ENCODE assay signal across 8 mouse cellular contexts in the genomic region with DNA sequence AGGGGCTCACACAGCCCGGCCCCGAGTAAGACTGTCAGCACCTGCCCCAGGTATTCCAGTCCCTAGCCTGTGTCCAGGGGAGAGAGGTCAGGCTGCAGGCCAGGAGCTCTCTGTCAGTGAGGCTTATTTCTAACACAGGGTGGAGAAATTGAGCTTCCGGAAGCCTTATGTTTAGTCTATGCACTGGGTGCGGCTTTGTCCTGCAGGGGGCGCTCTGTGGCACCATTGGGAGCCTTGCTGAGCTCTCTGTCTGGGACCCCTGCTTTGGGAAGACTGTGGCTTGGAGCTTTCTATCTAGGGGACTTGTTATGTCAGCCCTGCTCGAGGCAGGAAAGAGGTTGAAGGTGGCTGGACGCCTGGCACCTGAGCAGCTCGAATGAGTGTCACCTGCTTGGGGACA. TPM values are rescaled to one million over a fixed set of nuclear protein-coding genes. Genes with fewer than 3 reads are reported as not detected.
DNase-seq lines count a peak whose midpoint lies in the region; ATAC-seq and TF ChIP-seq lines count a peak whose summit lies in the region.

No protein-coding gene starts in this region.

- no peak overlapping the region for H3K27ac ChIP-seq in neural tube, embryonic 15.5 days (replicated peaks)
- peak overlapping the region; percentile 58 for H3K27ac ChIP-seq in forebrain, embryonic 15.5 days (replicated peaks)
- no peak overlapping the region for H3K27ac ChIP-seq in liver, embryonic 14.5 days

- no peak for TF ChIP-seq EP300 in liver, embryonic 14.5 days (IDR thresholded peaks at IDR 0.05; ENCODE audit: low read depth)

- 49% methylated on average over 8 of the region's 8 CpGs for WGBS in neural tube, embryonic 15.5 days
- WGBS in forebrain, embryonic 15.5 days: 42% methylated on average over 8 of the region's 8 CpGs
- 43% methylated on average over 8 of the region's 8 CpGs for WGBS in liver, embryonic 14.5 days (ENCODE audit: insufficient replicate concordance)

- H3K4me2 ChIP-seq in neural tube, embryonic 15.5 days: no peak overlapping the region
- no peak overlapping the region for H3K4me2 ChIP-seq in forebrain, embryonic 15.5 days (replicated peaks)
- no peak overlapping the region for H3K4me2 ChIP-seq in liver, embryonic 14.5 days (ENCODE audit: low read depth)

- 0 out of 2 replicates have a peak, but pooled peaks cover 15% of the 10 kb centered on the region for H3K27me3 ChIP-seq in neural tube, embryonic 15.5 days (replicated peaks)
- H3K27me3 ChIP-seq in forebrain, embryonic 15.5 days: no peaks in the 10 kb centered on the region
- no peaks in the 10 kb centered on the region for H3K27me3 ChIP-seq in liver, embryonic 14.5 days (ENCODE audit: control insufficient read depth, insufficient read depth, low read length)

- no peak overlapping the region for H3K4me3 ChIP-seq in neural tube, embryonic 15.5 days (replicated peaks)
- no peak overlapping the region for H3K4me3 ChIP-seq in forebrain, embryonic 15.5 days
- no peak overlapping the region for H3K4me3 ChIP-seq in liver, embryonic 14.5 days (ENCODE audit: insufficient read depth in 1 of 2, low read depth in 2 of 2, low read length in 2 of 2)

- H3K4me1 ChIP-seq in neural tube, embryonic 15.5 days: peaks cover 56% of the 10 kb centered on the region
- H3K4me1 ChIP-seq in forebrain, embryonic 15.5 days: peaks cover 78% of the 10 kb centered on the region
- peaks cover 0 to 3% of the 10 kb centered on the region in 2 experiments; a peak in 1 of 4 replicates for H3K4me1 ChIP-seq in liver, embryonic 14.5 days (replicated peaks; ENCODE audit: control insufficient read depth in 2 of 2, insufficient read depth in 2 of 2, low read length in 1 of 2)

- TF ChIP-seq CTCF in brain, embryonic 14.5 days (IDR thresholded peaks at IDR 0.05; ENCODE audit: borderline replicate concordance, extremely low read depth, insufficient read depth, insufficient read length): peak; percentile 72
- TF ChIP-seq CTCF in liver, embryonic 14.5 days (IDR thresholded peaks at IDR 0.05; ENCODE audit: low read depth): peak; percentile 78

- H3K9ac ChIP-seq in neural tube, embryonic 15.5 days (replicated peaks): no peak overlapping the region
- H3K9ac ChIP-seq in forebrain, embryonic 15.5 days (replicated peaks): no peak overlapping the region
- no peak overlapping the region for H3K9ac ChIP-seq in liver, embryonic 14.5 days (replicated peaks)

- peak; percentile 70 to 75 for DNase-seq in cerebellum, adult 18-20 months
- DNase-seq in cerebellum, adult 11-12 months: no peak
- DNase-seq in neural tube, embryonic 10.5 days (ENCODE audit: extremely low spot score, low spot score): peak; percentile 78
- peak; percentile 72 for DNase-seq in brain, embryonic 14.5 days (ENCODE audit: low read depth)
- DNase-seq in liver, embryonic 14.5 days (ENCODE audit: low read depth in 3 of 3, low spot score in 3 of 3): no peak
- DNase-seq in thymus, adult 18-20 months: peak; percentile 51 to 52

- 0 out of 2 replicates have a peak, but pooled peaks cover 3% of the 10 kb centered on the region for H3K36me3 ChIP-seq in neural tube, embryonic 15.5 days
- H3K36me3 ChIP-seq in forebrain, embryonic 15.5 days: no peaks in the 10 kb centered on the region
- H3K36me3 ChIP-seq in liver, embryonic 14.5 days (replicated peaks; ENCODE audit: control insufficient read depth, insufficient read depth, low read depth): no peaks in the 10 kb centered on the region

- no peak for TF ChIP-seq POLR2A in brain, embryonic 14.5 days (IDR thresholded peaks at IDR 0.05; ENCODE audit: borderline replicate concordance, extremely low read depth, insufficient read depth, insufficient read length, poor library complexity, severe bottlenecking)

- H3K9me3 ChIP-seq in neural tube, embryonic 15.5 days (replicated peaks): no peaks in the 10 kb centered on the region
- no peaks in the 10 kb centered on the region for H3K9me3 ChIP-seq in forebrain, embryonic 15.5 days
- H3K9me3 ChIP-seq in liver, embryonic 14.5 days (ENCODE audit: control insufficient read depth, low read length): no peaks in the 10 kb centered on the region

- ATAC-seq in neural tube, embryonic 15.5 days (ENCODE audit: low FRiP score): no peak
- no peak for ATAC-seq in forebrain, embryonic 15.5 days (replicated peaks)
- ATAC-seq in liver, embryonic 14.5 days (ENCODE audit: insufficient read depth): no peak

RNA-seq across cellular contexts. Expression of a gene that starts 37.2 kb away (rescaled TPM):
- 22.0 and 22.8 TPM in 2 replicates for polyA plus RNA-seq in neural tube, embryonic 15.5 days (2015; fragmentation: Nextera tagmentation; extraction: Ambion mirVana)
- 16.0 and 16.9 TPM in 2 replicates for polyA plus RNA-seq in brain, embryonic 14.5 days (2012; rRNA removed)
- 19.0 and 24.1 TPM in 2 replicates for polyA plus RNA-seq in forebrain, embryonic 15.5 days (2015; fragmentation: Nextera tagmentation; extraction: Ambion mirVana)
- polyA plus RNA-seq in liver, embryonic 14.5 days (2012; rRNA removed): 6.0 and 7.7 TPM in 2 replicates
- 8.2 and 8.5 TPM in 2 replicates for polyA plus RNA-seq in liver, embryonic 14.5 days (2014; fragmentation: Nextera tagmentation; extraction: Ambion mirVana)

RNA-seq across cellular contexts. Expression of a gene that starts 37.6 kb away (rescaled TPM):
- polyA plus RNA-seq in neural tube, embryonic 15.5 days (2015; fragmentation: Nextera tagmentation; extraction: Ambion mirVana): 11.7 TPM in 2 replicates
- polyA plus RNA-seq in brain, embryonic 14.5 days (2012; rRNA removed): 7.1 and 10.7 TPM in 2 replicates
- polyA plus RNA-seq in forebrain, embryonic 15.5 days (2015; fragmentation: Nextera tagmentation; extraction: Ambion mirVana): 10.8 and 12.4 TPM in 2 replicates
- polyA plus RNA-seq in liver, embryonic 14.5 days (2012; rRNA removed): 1.7 and 2.1 TPM in 2 replicates
- 4.0 and 4.1 TPM in 2 replicates for polyA plus RNA-seq in liver, embryonic 14.5 days (2014; fragmentation: Nextera tagmentation; extraction: Ambion mirVana)

RNA-seq across cellular contexts. Expression of a gene that starts 42.2 kb away (rescaled TPM):
- polyA plus RNA-seq in neural tube, embryonic 15.5 days (2015; fragmentation: Nextera tagmentation; extraction: Ambion mirVana): 0.34 and 0.44 TPM in 2 replicates
- polyA plus RNA-seq in brain, embryonic 14.5 days (2012; rRNA removed): 0.89 and 1.2 TPM in 2 replicates
- polyA plus RNA-seq in forebrain, embryonic 15.5 days (2015; fragmentation: Nextera tagmentation; extraction: Ambion mirVana): 0.22 and 0.23 TPM in 2 replicates
- 0.17 and 0.21 TPM in 2 replicates for polyA plus RNA-seq in liver, embryonic 14.5 days (2012; rRNA removed)
- 0.05 TPM in 1 of 2 replicates, not detected in the other for polyA plus RNA-seq in liver, embryonic 14.5 days (2014; fragmentation: Nextera tagmentation; extraction: Ambion mirVana)

RNA-seq across cellular contexts. Expression of a gene that starts 52.0 kb away (rescaled TPM):
- polyA plus RNA-seq in neural tube, embryonic 15.5 days (2015; fragmentation: Nextera tagmentation; extraction: Ambion mirVana): 18.6 and 21.5 TPM in 2 replicates
- polyA plus RNA-seq in brain, embryonic 14.5 days (2012; rRNA removed): 26.1 and 32.4 TPM in 2 replicates
- polyA plus RNA-seq in forebrain, embryonic 15.5 days (2015; fragmentation: Nextera tagmentation; extraction: Ambion mirVana): 23.9 and 24.0 TPM in 2 replicates
- polyA plus RNA-seq in liver, embryonic 14.5 days (2012; rRNA removed): 11.9 and 13.7 TPM in 2 replicates
- polyA plus RNA-seq in liver, embryonic 14.5 days (2014; fragmentation: Nextera tagmentation; extraction: Ambion mirVana): 12.3 and 13.3 TPM in 2 replicates

Comparison
In these comparisons a context has a peak if more than half of its experiments do, and no peak if none do; other contexts are left out.
1. DNase-seq: peak in cerebellum, adult 18-20 months (2 of 2), neural tube, embryonic 10.5 days (single experiment), brain, embryonic 14.5 days (single experiment) and thymus, adult 18-20 months (2 of 2); none in cerebellum, adult 11-12 months (single experiment) and liver, embryonic 14.5 days (0 of 3).